Mouse (Mus musculus) limb, embryonic 14.5 days (tissue): ENCODE results near the gene Cab39l. TPM values are rescaled to one million over a fixed set of nuclear protein-coding genes. Genes with fewer than 3 reads are reported as not detected.

Experiments used
- ATAC-seq: fragments of 200-750 bp; cut with Nextera tagmentation; 2 replicates; pipeline ENCODE4 v1.8.0; 2017; ENCODE audit warnings: low read depth, moderate number of reproducible peaks, moderate TSS enrichment; ENCODE audit not compliant: low FRiP score
- DNase-seq: peaks from one replicate; pipeline ENCODE4 v3.0.0-alpha.2; 2015; ENCODE audit warnings: low spot score
- H3K27ac ChIP-seq: fragments of 300-500 bp; sonication (generic); replicated peaks from 2 replicates; pipeline ENCODE4 v1.5.1; 2014; ENCODE audit warnings: low read depth, mild to moderate bottlenecking, low read length, moderate library complexity, mixed read lengths
- H3K27me3 ChIP-seq: fragments of 300-500 bp; sonication (generic); 2 replicates; pipeline ENCODE4 v1.6.1; 2014; ENCODE audit warnings: low read length, mixed read lengths; ENCODE audit not compliant: control insufficient read depth, insufficient read depth
- H3K36me3 ChIP-seq: fragments of 300-500 bp; sonication (generic); 2 replicates; pipeline ENCODE4 v1.6.1; 2014; ENCODE audit warnings: mild to moderate bottlenecking, low read length, moderate library complexity, mixed read lengths; ENCODE audit not compliant: control insufficient read depth, insufficient read depth
- H3K4me1 ChIP-seq: fragments of 300-500 bp; sonication (generic); 2 replicates; pipeline ENCODE4 v1.6.1; 2014; ENCODE audit warnings: antibody characterized with exemption, low read length, mixed read lengths; ENCODE audit not compliant: control insufficient read depth, insufficient read depth
- H3K4me2 ChIP-seq: fragments of 300-500 bp; sonication (generic); replicated peaks from 2 replicates; pipeline ENCODE4 v1.6.1; 2014; ENCODE audit warnings: low read depth, mild to moderate bottlenecking, low read length, moderate library complexity; ENCODE audit not compliant: severe bottlenecking
- H3K4me3 ChIP-seq: fragments of 300-500 bp; sonication (generic); replicated peaks from 2 replicates; pipeline ENCODE4 v1.5.1; 2014; ENCODE audit warnings: low read length
- H3K9ac ChIP-seq: fragments of 300-500 bp; sonication (generic); 2 replicates; pipeline ENCODE4 v1.6.1; 2014; ENCODE audit warnings: mild to moderate bottlenecking, low read depth, low read length, moderate library complexity; ENCODE audit not compliant: severe bottlenecking
- H3K9me3 ChIP-seq: fragments of 300-500 bp; sonication (generic); 2 replicates; pipeline ENCODE4 v1.6.1; 2016; ENCODE audit warnings: low read length; ENCODE audit not compliant: control insufficient read depth
- POLR2A ChIP-seq: fragments of 200-500 bp; IDR thresholded peaks from 2 replicates; pipeline ENCODE4 v1.8.0; 2012; ENCODE audit warnings: inconsistent platforms, mild to moderate bottlenecking, moderate library complexity, borderline replicate concordance; ENCODE audit not compliant: insufficient read depth, insufficient read length; ENCODE audit errors: extremely low read depth
- WGBS: fragments of 180-500 bp; shearing (Covaris S2); extraction: QIAGEN DNeasy Blood & Tissue Kit; methylation state at CpG from one replicate; pipeline ENCODE4 v1.1.7; 2014; 5-methylcytosine and 5-hydroxymethylcytosine counted together
- polyA plus RNA-seq, 2 experiments: library from polyadenylated mRNA; depleted of rRNA in 1 of 2; stranded (reverse) in 1 of 2; unstranded in 1 of 2; fragments of >200 nt; fragmentation: Nextera tagmentation in 1 of 2; extraction: Ambion mirVana in 1 of 2; gene quantifications; 2 replicates each; pipeline versions ENCODE4 v1.2.1 to v1.2.3; 2012 to 2014

Cab39l gene
- polyA plus RNA-seq, 2 experiments: 17.4 to 40.3 TPM

- WGBS: 15% methylated on average over 7 of the region's 7 CpGs
- Histone ChIP-seq H3K4me1 (0 out of 2 replicates have a peak, but pooled peaks cover 12% of the 10 kb centered on the region), H3K27me3 (0 out of 2 replicates have a peak, but pooled peaks cover 4% of the 10 kb centered on the region), H3K9me3 (no peaks in the 10 kb centered on the region), H3K4me2 (peak overlapping the region; percentile 69), H3K27ac (peak overlapping the region; percentile 86), H3K9ac (peak overlapping the region; percentile 80), H3K36me3 (peaks cover 20% of the 10 kb centered on the region), H3K4me3 (peak overlapping the region; percentile 72)
- peak; percentile 79 for DNase-seq
- no peak for TF ChIP-seq POLR2A
- peak; percentile 53 for ATAC-seq
Measured at GRCm38 (mm10) chr14:59627823-59628222, 187.1 kb downstream of the Cab39l start.

DNA sequence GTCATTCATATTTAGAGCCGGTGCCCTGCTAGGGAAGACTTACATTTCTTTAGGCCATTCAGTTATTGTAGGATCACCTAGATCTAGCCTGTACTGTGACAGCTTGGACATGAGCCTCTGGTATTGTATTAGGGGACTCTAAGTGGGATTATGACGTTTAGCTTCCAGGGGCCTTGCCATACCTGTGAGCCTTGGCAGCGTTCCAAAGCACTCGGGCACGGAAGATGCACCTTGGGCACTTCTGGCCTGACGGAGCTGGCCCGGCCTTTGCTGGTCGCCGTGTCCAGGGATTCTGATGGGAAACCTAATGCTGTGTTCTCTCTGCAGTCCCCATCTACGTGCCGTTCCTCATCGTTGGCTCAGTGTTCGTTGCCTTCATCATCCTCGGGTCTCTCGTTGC, 188.5 kb downstream of the Cab39l start:
- H3K27ac ChIP-seq: no peak overlapping the region
- WGBS: 81% methylated on average over 15 of the region's 15 CpGs
- ATAC-seq: no peak
- 0 out of 2 replicates have a peak, but pooled peaks cover 4% of the 10 kb centered on the region for H3K27me3 ChIP-seq
- peak overlapping the region; percentile 16; the same call in 1 of the 2 replicates for H3K4me3 ChIP-seq
- no peak for TF ChIP-seq POLR2A
- no peaks in the 10 kb centered on the region for H3K9me3 ChIP-seq
- H3K36me3 ChIP-seq: peaks cover 20% of the 10 kb centered on the region
- DNase-seq: no peak
- H3K9ac ChIP-seq: no peak overlapping the region
- peak overlapping the region; percentile 69; the same call in 1 of the 2 replicates for H3K4me2 ChIP-seq
- 0 out of 2 replicates have a peak, but pooled peaks cover 12% of the 10 kb centered on the region for H3K4me1 ChIP-seq

GRCm38 (mm10) chr14:59630096-59630495, 189.3 kb downstream of the Cab39l start:
- DNase-seq (no peak), ATAC-seq (no peak)
- 0 out of 2 replicates have a peak, but pooled peaks cover 10% of the 10 kb centered on the region for H3K4me1 ChIP-seq
- no peak overlapping the region for H3K9ac ChIP-seq
- peaks cover 20% of the 10 kb centered on the region for H3K36me3 ChIP-seq
- H3K4me2 ChIP-seq: no peak overlapping the region
- no peak overlapping the region for H3K4me3 ChIP-seq
- 84% methylated on average over 9 of the region's 9 CpGs for WGBS
- no peak for TF ChIP-seq POLR2A
- 0 out of 2 replicates have a peak, but pooled peaks cover 4% of the 10 kb centered on the region for H3K27me3 ChIP-seq
- no peak overlapping the region for H3K27ac ChIP-seq
- H3K9me3 ChIP-seq: no peaks in the 10 kb centered on the region

GRCm38 (mm10) chr14:59632067-59632466, 191.3 kb downstream of the Cab39l start:
- no peak for ATAC-seq
- H3K4me2 ChIP-seq: no peak overlapping the region

DNA sequence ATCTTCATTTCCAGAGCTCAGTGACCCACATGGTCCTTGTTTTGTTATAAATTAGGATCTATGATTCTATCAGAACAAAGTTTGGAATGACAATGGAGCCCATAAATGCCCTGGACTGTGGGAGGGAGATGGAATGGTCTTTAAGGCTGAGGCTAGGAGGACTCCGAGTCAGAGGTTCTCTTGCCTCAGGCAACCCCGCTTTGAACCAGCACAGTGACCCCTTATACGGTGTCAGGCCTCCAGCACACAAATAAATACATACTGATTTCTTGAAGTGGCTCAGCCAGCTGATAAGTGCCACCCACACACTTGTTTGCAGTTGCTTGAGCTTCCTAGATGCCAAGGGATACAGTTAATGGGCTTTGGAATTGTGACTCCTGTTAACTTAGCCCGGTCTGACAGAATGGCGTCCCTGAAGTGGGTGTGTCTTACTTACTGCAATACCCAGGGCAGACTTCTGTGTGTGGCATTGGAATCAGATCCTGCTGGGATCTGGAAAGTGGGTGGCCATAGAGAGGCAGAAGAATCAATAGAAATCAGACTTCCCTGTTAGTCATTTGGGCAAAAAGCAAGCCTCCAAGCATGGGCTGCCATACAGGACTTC, 192.6 kb downstream of the Cab39l start:
- 77% methylated on average over 5 of the region's 5 CpGs for WGBS
- 0 out of 2 replicates have a peak, but pooled peaks cover 5% of the 10 kb centered on the region for H3K4me1 ChIP-seq
- TF ChIP-seq POLR2A: no peak
- no peak for DNase-seq
- H3K27me3 ChIP-seq: no peaks in the 10 kb centered on the region
- H3K4me3 ChIP-seq: no peak overlapping the region
- H3K4me2 ChIP-seq: no peak overlapping the region
- H3K9ac ChIP-seq: no peak overlapping the region
- H3K27ac ChIP-seq: no peak overlapping the region
- ATAC-seq: no peak
- H3K36me3 ChIP-seq: peaks cover 20% of the 10 kb centered on the region
- no peaks in the 10 kb centered on the region for H3K9me3 ChIP-seq

More at GRCm38 (mm10) chr14:59632067-59632466, 191.3 kb downstream of the Cab39l start:
- Histone ChIP-seq H3K27ac (no peak overlapping the region), H3K9ac (no peak overlapping the region), H3K9me3 (no peaks in the 10 kb centered on the region), H3K4me1 (0 out of 2 replicates have a peak, but pooled peaks cover 8% of the 10 kb centered on the region), H3K4me3 (no peak overlapping the region), H3K27me3 (no peaks in the 10 kb centered on the region), H3K36me3 (peaks cover 20% of the 10 kb centered on the region)
- TF ChIP-seq POLR2A: no peak
- WGBS: 93% methylated on average over 6 of the region's 6 CpGs
- DNase-seq: no peak
